Mouse (Mus musculus): ENCODE data around the gene Olfr1457. TPM values are rescaled to one million over a fixed set of nuclear protein-coding genes. Genes with fewer than 3 reads are reported as not detected.

Gene Olfr1457
- polyA plus RNA-seq (2016; fragmentation: Nextera tagmentation; extraction: Ambion mirVana), result not detected in 2 replicates

GRCm38 (mm10) chr19:13097791-13098190 is at the start of gene Olfr1457:
Gene Olfr1457 (minus strand): TSS chr19:13097891.
- Histone ChIP-seq H3K27ac (no peak within 1 kb of the TSS), H3K4me1 (replicated peaks) (no peaks in the 10 kb centered on the region), H3K36me3 (no peaks in the 10 kb centered on the region), H3K27me3 (ENCODE audit: insufficient read depth, poor library complexity, severe bottlenecking) (no peaks in the 10 kb centered on the region), H3K4me3 (no peak within 1 kb of the TSS), H3K9me3 (peaks cover 17% of the 10 kb centered on the region; the same call in 1 of the 2 replicates)
- no peak for DNase-seq (ENCODE audit: low spot score)
- WGBS, result 82% methylated on average over 2 of the region's 2 CpGs

GRCm38 (mm10) chr19:13106675-13107074 is 9.0 kb upstream of the Olfr1457 start, which contains the start of gene Olfr1458:
Gene Olfr1458 (minus strand): TSS chr19:13106775.
- no peaks in the 10 kb centered on the region for H3K27me3 ChIP-seq (ENCODE audit: insufficient read depth, poor library complexity, severe bottlenecking)
- H3K27ac ChIP-seq, result no peak within 1 kb of the TSS
- no peak for DNase-seq (ENCODE audit: low spot score)
- H3K9me3 ChIP-seq, result peaks cover 34% of the 10 kb centered on the region
- WGBS, result 78% methylated on average over 3 of the region's 3 CpGs
- H3K4me3 ChIP-seq, result no peak within 1 kb of the TSS
- H3K4me1 ChIP-seq (replicated peaks), result no peaks in the 10 kb centered on the region
- no peaks in the 10 kb centered on the region for H3K36me3 ChIP-seq

- H3K27ac ChIP-seq, result no peak overlapping the region
- H3K4me3 ChIP-seq, result no peak overlapping the region
- H3K9me3 ChIP-seq, result peaks cover 32% of the 10 kb centered on the region; the same call in 1 of the 2 replicates
- no peaks in the 10 kb centered on the region for H3K27me3 ChIP-seq (ENCODE audit: insufficient read depth, poor library complexity, severe bottlenecking)
- no peaks in the 10 kb centered on the region for H3K4me1 ChIP-seq (replicated peaks)
- DNase-seq (ENCODE audit: low spot score), result no peak
- WGBS, result 81% methylated on average over 1 of the region's 1 CpGs
- no peaks in the 10 kb centered on the region for H3K36me3 ChIP-seq
Observed at GRCm38 (mm10) chr19:13093908-13094307, 3.8 kb downstream of the Olfr1457 start.

GRCm38 (mm10) chr19:13060310-13060709 is 37.4 kb downstream of the Olfr1457 start, which contains the start of gene Olfr1454:
Gene Olfr1454 (plus strand): TSS chr19:13060610.
- H3K4me1 ChIP-seq (replicated peaks), result no peaks in the 10 kb centered on the region
- peaks cover 35% of the 10 kb centered on the region for H3K9me3 ChIP-seq
- WGBS, result 81% methylated on average over 2 of the region's 2 CpGs
- H3K4me3 ChIP-seq, result no peak within 1 kb of the TSS
- no peaks in the 10 kb centered on the region for H3K36me3 ChIP-seq
- H3K27ac ChIP-seq, result no peak within 1 kb of the TSS
- DNase-seq (ENCODE audit: low spot score), result no peak
- no peaks in the 10 kb centered on the region for H3K27me3 ChIP-seq (ENCODE audit: insufficient read depth, poor library complexity, severe bottlenecking)

Other genes with a start within 250 kb of the Olfr1457 start
- not detected in 2 replicates for gene Olfr1444, start 240.6 kb downstream of the Olfr1457 start, polyA plus RNA-seq (2016; fragmentation: Nextera tagmentation; extraction: Ambion mirVana)
- not detected in 2 replicates for gene Olfr1445, start 214.0 kb downstream of the Olfr1457 start, polyA plus RNA-seq (2016; fragmentation: Nextera tagmentation; extraction: Ambion mirVana)
- gene Olfr1446, start 204.4 kb downstream of the Olfr1457 start, polyA plus RNA-seq (2016; fragmentation: Nextera tagmentation; extraction: Ambion mirVana), result not detected in 2 replicates
- gene Olfr1447, start 194.1 kb downstream of the Olfr1457 start, polyA plus RNA-seq (2016; fragmentation: Nextera tagmentation; extraction: Ambion mirVana), result not detected in 2 replicates
- gene Olfr1448, start 173.5 kb downstream of the Olfr1457 start, polyA plus RNA-seq (2016; fragmentation: Nextera tagmentation; extraction: Ambion mirVana), result not detected in 2 replicates
- gene Olfr1449, start 167.1 kb downstream of the Olfr1457 start, polyA plus RNA-seq (2016; fragmentation: Nextera tagmentation; extraction: Ambion mirVana), result not detected in 2 replicates
- gene Olfr1450, start 147.6 kb downstream of the Olfr1457 start, polyA plus RNA-seq (2016; fragmentation: Nextera tagmentation; extraction: Ambion mirVana), result not detected in 2 replicates
- not detected in 2 replicates for gene Olfr1451, start 102.9 kb downstream of the Olfr1457 start, polyA plus RNA-seq (2016; fragmentation: Nextera tagmentation; extraction: Ambion mirVana)
- gene Olfr1453, start 69.6 kb downstream of the Olfr1457 start, polyA plus RNA-seq (2016; fragmentation: Nextera tagmentation; extraction: Ambion mirVana), result not detected in 2 replicates
- gene Olfr1454, start 37.3 kb downstream of the Olfr1457 start, polyA plus RNA-seq (2016; fragmentation: Nextera tagmentation; extraction: Ambion mirVana), result not detected in 2 replicates
- not detected in 2 replicates for gene Olfr1458, start 8.9 kb upstream of the Olfr1457 start, polyA plus RNA-seq (2016; fragmentation: Nextera tagmentation; extraction: Ambion mirVana)
- gene Olfr1459, start 51.7 kb upstream of the Olfr1457 start, polyA plus RNA-seq (2016; fragmentation: Nextera tagmentation; extraction: Ambion mirVana), result not detected in 2 replicates
- not detected in 2 replicates for gene Olfr1461, start 65.1 kb upstream of the Olfr1457 start, polyA plus RNA-seq (2016; fragmentation: Nextera tagmentation; extraction: Ambion mirVana)
- not detected in 2 replicates for gene Olfr1462, start 87.8 kb upstream of the Olfr1457 start, polyA plus RNA-seq (2016; fragmentation: Nextera tagmentation; extraction: Ambion mirVana)
- gene Olfr1463, start 133.4 kb upstream of the Olfr1457 start, polyA plus RNA-seq (2016; fragmentation: Nextera tagmentation; extraction: Ambion mirVana), result not detected in 2 replicates
- not detected in 2 replicates for gene Olfr1465, start 217.7 kb upstream of the Olfr1457 start, polyA plus RNA-seq (2016; fragmentation: Nextera tagmentation; extraction: Ambion mirVana)
- not detected in 2 replicates for gene Olfr1466, start 241.0 kb upstream of the Olfr1457 start, polyA plus RNA-seq (2016; fragmentation: Nextera tagmentation; extraction: Ambion mirVana)